Mouse (Mus musculus) mouse trophoblast stem cell (cell line): ENCODE data around the gene Ccdc110.

Experiments used
- in situ Hi-C, 2 experiments: fragments of 300-500 bp; cut with MseI, MboI; formaldehyde crosslinking; loops; 2 replicates in 1 of 2; 3 replicates in 1 of 2; pipeline ENCODE4 v1.15.1; 2025

Ccdc110 gene

DNA sequence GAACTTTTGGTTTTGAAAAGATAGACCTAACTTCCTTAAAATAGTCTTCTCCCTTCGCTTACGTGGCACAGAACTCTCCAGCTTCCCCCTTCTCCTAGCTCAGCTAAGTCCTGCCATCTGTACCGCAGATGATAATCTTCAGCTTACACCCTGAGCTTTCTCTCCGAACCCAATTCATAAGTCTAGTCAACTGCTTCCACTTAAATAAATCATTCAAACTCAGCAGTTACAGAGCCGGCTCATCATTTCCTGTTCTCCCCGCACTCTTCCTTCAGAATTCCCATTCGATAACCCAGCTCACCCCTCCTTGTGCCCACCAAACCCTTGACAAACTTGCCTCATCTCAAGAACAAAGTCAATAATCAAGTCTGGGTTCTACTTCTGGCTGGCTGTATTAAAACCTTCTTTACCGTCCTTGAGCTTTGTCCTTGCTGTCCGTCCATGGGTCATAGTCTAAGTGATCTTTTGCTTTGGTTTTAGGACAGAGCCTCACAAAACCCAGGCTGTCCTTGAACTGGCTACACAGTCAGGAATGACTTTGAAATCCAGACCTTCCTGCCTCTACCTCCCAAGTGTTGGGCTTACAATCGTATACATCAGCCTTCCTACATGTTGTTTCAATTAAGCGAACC, 41.5 kb downstream of the Ccdc110 start:
- in situ Hi-C loops, result no loop called here

GRCm38 (mm10) chr8:45986665-45987064, 52.2 kb downstream of the Ccdc110 start:
- in situ Hi-C loops, result no loop called here

GRCm38 (mm10) chr8:45988189-45988588, 53.8 kb downstream of the Ccdc110 start:
- in situ Hi-C loops, result no loop called here

GRCm38 (mm10) chr8:45990631-45991310, 56.4 kb downstream of the Ccdc110 start:
- in situ Hi-C loops, result no loop called here
